Mouse (Mus musculus) kidney, embryonic 14.5 days (tissue): ENCODE data around the gene Rcan2. TPM values are rescaled to one million over a fixed set of nuclear protein-coding genes. Genes with fewer than 3 reads are reported as not detected.

Experiments
- ATAC-seq: fragments of 200-750 bp; cut with Nextera tagmentation; 2 replicates; pipeline ENCODE4 v1.8.0; 2017; ENCODE audit warnings: moderate number of reproducible peaks, mild to moderate bottlenecking, moderate TSS enrichment, moderate library complexity; ENCODE audit not compliant: low FRiP score, low TSS enrichment
- H3K27ac ChIP-seq: fragments of 300-500 bp; sonication (generic); 2 replicates; pipeline ENCODE4 v1.5.1; 2014; ENCODE audit warnings: low read depth, mild to moderate bottlenecking, low read length, moderate library complexity, mixed read lengths
- H3K27me3 ChIP-seq: fragments of 300-500 bp; sonication (generic); 2 replicates; pipeline ENCODE4 v1.6.1; 2014; ENCODE audit warnings: mild to moderate bottlenecking, low read length; ENCODE audit not compliant: control insufficient read depth, insufficient read depth
- H3K36me3 ChIP-seq: fragments of 300-500 bp; sonication (generic); 2 replicates; pipeline ENCODE4 v1.6.1; 2014; ENCODE audit warnings: low read length, mixed read lengths; ENCODE audit not compliant: control insufficient read depth, insufficient read depth
- H3K4me1 ChIP-seq: fragments of 300-500 bp; sonication (generic); 2 replicates; pipeline ENCODE4 v1.6.1; 2014; ENCODE audit warnings: low read length, mixed read lengths; ENCODE audit not compliant: control insufficient read depth, insufficient read depth
- H3K4me2 ChIP-seq: fragments of 300-500 bp; sonication (generic); replicated peaks from 2 replicates; pipeline ENCODE4 v1.6.1; 2014; ENCODE audit warnings: low read depth, mild to moderate bottlenecking, low read length
- H3K4me3 ChIP-seq: fragments of 300-500 bp; sonication (generic); 2 replicates; pipeline ENCODE4 v1.5.1; 2014; ENCODE audit warnings: mild to moderate bottlenecking, low read length
- H3K9ac ChIP-seq: fragments of 300-500 bp; sonication (generic); 2 replicates; pipeline ENCODE4 v1.6.1; 2014; ENCODE audit warnings: low read depth, mild to moderate bottlenecking, low read length, moderate library complexity
- H3K9me3 ChIP-seq: fragments of 300-500 bp; sonication (generic); 2 replicates; pipeline ENCODE4 v1.6.1; 2016; ENCODE audit warnings: low read length; ENCODE audit not compliant: control insufficient read depth
- WGBS: fragments of 180-500 bp; shearing (Covaris S2); extraction: QIAGEN DNeasy Blood & Tissue Kit; methylation state at CpG from one replicate; pipeline ENCODE4 v1.1.7; 2014; 5-methylcytosine and 5-hydroxymethylcytosine counted together
- polyA plus RNA-seq: library from polyadenylated mRNA; unstranded; fragments of >200 nt; fragmentation: Nextera tagmentation; extraction: Ambion mirVana; gene quantifications from 2 replicates; pipeline ENCODE4 v1.2.1, GENCODE M21; 2014

Rcan2 gene
- polyA plus RNA-seq, 1 experiment from 2014 or later, result 3.0 TPM

DNA sequence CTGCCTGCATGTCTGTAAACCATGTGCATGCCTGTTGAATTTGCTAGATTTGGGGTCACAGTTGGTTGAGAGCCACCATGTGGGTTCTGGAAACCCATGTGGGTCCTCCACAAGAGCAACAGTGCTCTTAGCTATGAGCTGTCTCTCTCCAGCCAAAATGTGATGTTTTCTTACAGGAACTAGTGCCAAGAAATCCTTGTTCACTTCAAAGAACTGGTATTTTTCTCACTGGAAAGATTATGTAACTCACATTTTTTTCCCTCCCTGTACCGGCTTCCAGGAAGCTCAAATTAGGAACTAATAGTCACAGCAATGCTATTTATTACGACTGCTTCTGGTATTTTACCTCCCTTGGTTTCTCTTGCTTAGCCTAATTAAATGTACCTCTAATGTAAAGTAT, 45.6 kb downstream of the Rcan2 start:
- ATAC-seq, result no peak
- H3K36me3 ChIP-seq, result no peaks in the 10 kb centered on the region
- H3K9ac ChIP-seq, result no peak overlapping the region
- 53% methylated on average over 2 of the region's 2 CpGs for WGBS
- H3K27ac ChIP-seq, result no peak overlapping the region
- H3K4me1 ChIP-seq, result no peaks in the 10 kb centered on the region
- H3K9me3 ChIP-seq, result no peaks in the 10 kb centered on the region
- no peaks in the 10 kb centered on the region for H3K27me3 ChIP-seq
- no peak overlapping the region for H3K4me2 ChIP-seq
- H3K4me3 ChIP-seq, result no peak overlapping the region

GRCm38 (mm10) chr17:43848903-43849302, 47.8 kb downstream of the Rcan2 start:
- Histone ChIP-seq H3K9ac (no peak overlapping the region), H3K9me3 (no peaks in the 10 kb centered on the region), H3K27me3 (no peaks in the 10 kb centered on the region), H3K4me3 (no peak overlapping the region), H3K27ac (no peak overlapping the region), H3K4me2 (no peak overlapping the region), H3K4me1 (no peaks in the 10 kb centered on the region), H3K36me3 (no peaks in the 10 kb centered on the region)
- no peak for ATAC-seq
- 76% methylated on average over 3 of the region's 3 CpGs for WGBS

GRCm38 (mm10) chr17:43855132-43855531, 54.0 kb downstream of the Rcan2 start:
- no peaks in the 10 kb centered on the region for H3K4me1 ChIP-seq
- WGBS, result 81% methylated on average over 5 of the region's 5 CpGs
- no peaks in the 10 kb centered on the region for H3K9me3 ChIP-seq
- H3K36me3 ChIP-seq, result no peaks in the 10 kb centered on the region
- H3K9ac ChIP-seq, result no peak overlapping the region
- no peak for ATAC-seq
- H3K4me2 ChIP-seq, result no peak overlapping the region
- H3K4me3 ChIP-seq, result no peak overlapping the region
- H3K27me3 ChIP-seq, result no peaks in the 10 kb centered on the region
- H3K27ac ChIP-seq, result no peak overlapping the region

GRCm38 (mm10) chr17:43856081-43856480, 54.9 kb downstream of the Rcan2 start:
- Histone ChIP-seq H3K36me3 (no peaks in the 10 kb centered on the region), H3K4me3 (no peak overlapping the region), H3K4me1 (no peaks in the 10 kb centered on the region), H3K9me3 (no peaks in the 10 kb centered on the region), H3K27me3 (no peaks in the 10 kb centered on the region), H3K9ac (no peak overlapping the region), H3K4me2 (no peak overlapping the region), H3K27ac (no peak overlapping the region)
- 32% methylated on average over 4 of the region's 4 CpGs for WGBS
- no peak for ATAC-seq

- WGBS, result 89% methylated on average over 9 of the region's 9 CpGs
- H3K9me3 ChIP-seq, result no peaks in the 10 kb centered on the region
- no peak overlapping the region for H3K9ac ChIP-seq
- no peaks in the 10 kb centered on the region for H3K36me3 ChIP-seq
- no peak overlapping the region for H3K27ac ChIP-seq
- H3K27me3 ChIP-seq, result no peaks in the 10 kb centered on the region
- no peak for ATAC-seq
- no peaks in the 10 kb centered on the region for H3K4me1 ChIP-seq
- no peak overlapping the region for H3K4me3 ChIP-seq
- H3K4me2 ChIP-seq, result no peak overlapping the region
Observed at GRCm38 (mm10) chr17:43868808-43869207, 67.7 kb downstream of the Rcan2 start.

- Histone ChIP-seq H3K27me3 (no peaks in the 10 kb centered on the region), H3K27ac (no peak overlapping the region), H3K9ac (no peak overlapping the region), H3K4me1 (no peaks in the 10 kb centered on the region), H3K4me3 (no peak overlapping the region), H3K4me2 (no peak overlapping the region), H3K36me3 (no peaks in the 10 kb centered on the region), H3K9me3 (no peaks in the 10 kb centered on the region)
- WGBS, result 20% methylated on average over 5 of the region's 5 CpGs
- ATAC-seq, result no peak
Observed at GRCm38 (mm10) chr17:43869677-43870076, 68.5 kb downstream of the Rcan2 start.

- H3K27me3 ChIP-seq, result no peaks in the 10 kb centered on the region
- no peaks in the 10 kb centered on the region for H3K9me3 ChIP-seq
- H3K4me1 ChIP-seq, result no peaks in the 10 kb centered on the region
- H3K36me3 ChIP-seq, result no peaks in the 10 kb centered on the region
- no peak overlapping the region for H3K27ac ChIP-seq
- ATAC-seq, result no peak
- H3K4me2 ChIP-seq, result no peak overlapping the region
- H3K4me3 ChIP-seq, result no peak overlapping the region
- 78% methylated on average over 5 of the region's 5 CpGs for WGBS
- H3K9ac ChIP-seq, result no peak overlapping the region
Observed at GRCm38 (mm10) chr17:43874417-43874816, 73.3 kb downstream of the Rcan2 start.

DNA sequence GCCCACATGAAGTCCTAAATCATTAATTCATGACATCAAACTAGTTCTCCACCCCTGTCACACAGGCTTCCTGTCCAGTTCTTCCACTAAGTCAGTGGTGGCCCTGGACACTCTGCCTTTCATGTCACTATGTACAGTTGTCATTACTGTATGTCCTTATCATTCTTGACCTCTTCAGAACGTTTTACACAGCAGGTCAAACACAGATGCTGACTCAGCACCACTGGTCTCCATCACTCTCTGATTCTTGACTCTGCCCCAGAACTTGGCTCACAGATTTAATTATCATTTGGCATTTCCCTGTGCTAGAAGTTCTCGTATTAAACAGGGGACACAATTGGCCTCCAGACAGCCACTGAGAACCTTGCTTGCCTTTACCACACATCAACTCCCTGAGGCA, 76.3 kb downstream of the Rcan2 start:
- Histone ChIP-seq H3K36me3 (no peaks in the 10 kb centered on the region), H3K27me3 (no peaks in the 10 kb centered on the region), H3K4me3 (no peak overlapping the region), H3K27ac (no peak overlapping the region), H3K4me2 (no peak overlapping the region), H3K9ac (no peak overlapping the region), H3K4me1 (no peaks in the 10 kb centered on the region), H3K9me3 (no peaks in the 10 kb centered on the region)
- ATAC-seq, result no peak
- WGBS, result 56% methylated on average over 2 of the region's 2 CpGs

GRCm38 (mm10) chr17:43883016-43883415, 81.9 kb downstream of the Rcan2 start:
- H3K9me3 ChIP-seq, result no peaks in the 10 kb centered on the region
- no peaks in the 10 kb centered on the region for H3K4me1 ChIP-seq
- no peak for ATAC-seq
- 31% methylated on average over 1 of the region's 1 CpGs for WGBS
- H3K4me2 ChIP-seq, result no peak overlapping the region
- no peak overlapping the region for H3K4me3 ChIP-seq
- no peaks in the 10 kb centered on the region for H3K27me3 ChIP-seq
- no peak overlapping the region for H3K27ac ChIP-seq
- no peak overlapping the region for H3K9ac ChIP-seq
- no peaks in the 10 kb centered on the region for H3K36me3 ChIP-seq

DNA sequence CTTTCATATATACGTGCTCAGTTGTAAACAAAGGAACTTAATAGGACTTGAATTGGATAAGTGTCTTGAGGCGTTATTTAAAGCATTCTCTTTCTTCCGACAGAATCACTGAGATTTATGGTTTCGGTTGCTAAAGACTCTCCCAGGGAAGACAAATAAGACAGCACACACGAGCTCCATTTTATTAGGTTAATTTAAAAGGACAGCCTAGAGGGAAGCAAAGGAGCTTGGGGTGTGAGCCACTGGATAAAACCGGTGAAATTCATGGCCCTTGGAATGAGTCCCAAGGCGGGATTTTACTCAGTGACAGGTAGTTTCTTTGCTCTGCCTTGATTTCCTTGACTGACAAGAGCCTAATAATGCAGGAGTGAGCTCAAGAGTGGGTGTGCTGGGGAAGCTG, 85.1 kb downstream of the Rcan2 start:
- Histone ChIP-seq H3K4me1 (no peaks in the 10 kb centered on the region), H3K27me3 (no peaks in the 10 kb centered on the region), H3K4me3 (no peak overlapping the region), H3K9ac (no peak overlapping the region), H3K4me2 (no peak overlapping the region), H3K9me3 (no peaks in the 10 kb centered on the region), H3K36me3 (no peaks in the 10 kb centered on the region), H3K27ac (no peak overlapping the region)
- 35% methylated on average over 7 of the region's 7 CpGs for WGBS
- ATAC-seq, result no peak
